Mouse (Mus musculus) intestine, postnatal 0 days (tissue): Measurements from ENCODE around the gene Olfr503. TPM values are rescaled to one million over a fixed set of nuclear protein-coding genes. Genes with fewer than 3 reads are reported as not detected.
"Not testable (repeated sequence)": the region's sequence is repeated elsewhere in the genome, so short reads cannot be mapped to it uniquely, and the experiment has no call there.

Experiments
- ATAC-seq: fragments of 200-750 bp; cut with Nextera tagmentation; 2 replicates; pipeline ENCODE4 v1.8.0; 2017; ENCODE audit warnings: mild to moderate bottlenecking, moderate TSS enrichment, moderate library complexity
- H3K27ac ChIP-seq: fragments of 300-500 bp; sonication (generic); 2 replicates; pipeline ENCODE4 v1.5.1; 2014; ENCODE audit warnings: mild to moderate bottlenecking, low read depth, low read length, moderate library complexity
- H3K27me3 ChIP-seq: fragments of 300-500 bp; sonication (generic); replicated peaks from 2 replicates; pipeline ENCODE4 v1.6.1; 2014; ENCODE audit warnings: low read length, mixed read lengths; ENCODE audit not compliant: control insufficient read depth, insufficient read depth
- H3K36me3 ChIP-seq: fragments of 300-500 bp; sonication (generic); 2 replicates; pipeline ENCODE4 v1.6.1; 2014; ENCODE audit warnings: mild to moderate bottlenecking, moderate library complexity; ENCODE audit not compliant: control insufficient read depth, insufficient read depth
- H3K4me1 ChIP-seq: fragments of 300-500 bp; sonication (generic); replicated peaks from 2 replicates; pipeline ENCODE4 v1.6.1; 2014; ENCODE audit warnings: antibody characterized with exemption, low read length, mixed read lengths; ENCODE audit not compliant: control insufficient read depth, insufficient read depth
- H3K4me2 ChIP-seq: fragments of 300-500 bp; sonication (generic); replicated peaks from 2 replicates; pipeline ENCODE4 v1.6.1; 2014; ENCODE audit warnings: low read depth, mild to moderate bottlenecking, moderate library complexity
- H3K4me3 ChIP-seq: fragments of 300-500 bp; sonication (generic); 2 replicates; pipeline ENCODE4 v1.5.1; 2014; ENCODE audit warnings: low read depth, low read length
- H3K9ac ChIP-seq: fragments of 300-500 bp; sonication (generic); 2 replicates; pipeline ENCODE4 v1.6.1; 2014; ENCODE audit warnings: mild to moderate bottlenecking, low read depth, low read length
- H3K9me3 ChIP-seq: fragments of 300-500 bp; sonication (generic); 2 replicates; pipeline ENCODE4 v1.6.1; 2016; ENCODE audit warnings: mixed run types; ENCODE audit not compliant: control insufficient read depth
- CTCF ChIP-seq: sonication (generic); IDR thresholded peaks from 2 replicates; pipeline ENCODE4 v1.5.1; 2016; ENCODE audit warnings: low read depth, mild to moderate bottlenecking, control low read depth, antibody characterized with exemption, moderate library complexity
- WGBS: fragments of 180-500 bp; shearing (Covaris S2); extraction: QIAGEN DNeasy Blood & Tissue Kit; methylation state at CpG from one replicate; pipeline ENCODE4 v1.1.7; 2014; 5-methylcytosine and 5-hydroxymethylcytosine counted together
- polyA plus RNA-seq: library from polyadenylated mRNA; unstranded; fragments of >200 nt; fragmentation: Nextera tagmentation; extraction: Ambion mirVana; gene quantifications from 2 replicates; pipeline ENCODE4 v1.2.1, GENCODE M21; 2015

The Olfr503 gene
- not detected in 2 replicates for polyA plus RNA-seq

GRCm38 (mm10) chr7:108544227-108544626 is at the start of gene Olfr503:
Gene Olfr503 (plus strand): TSS chr7:108544527.
- H3K9me3 ChIP-seq, H3K4me3 ChIP-seq, ATAC-seq, H3K27ac ChIP-seq, H3K4me2 ChIP-seq, H3K27me3 ChIP-seq, H3K4me1 ChIP-seq, H3K9ac ChIP-seq, H3K36me3 ChIP-seq: not testable (repeated sequence)
- 45% methylated on average over 1 of the region's 1 CpGs for WGBS

- no peak for TF ChIP-seq CTCF
- Histone ChIP-seq H3K27ac (no peak within 1 kb of the TSS), H3K4me1 (no peaks in the 10 kb centered on the region), H3K36me3 (no peaks in the 10 kb centered on the region), H3K9ac (no peak within 1 kb of the TSS), H3K4me3 (no peak within 1 kb of the TSS), H3K27me3 (no peaks in the 10 kb centered on the region), H3K9me3 (no peaks in the 10 kb centered on the region), H3K4me2 (no peak within 1 kb of the TSS)
- 79% methylated on average over 1 of the region's 1 CpGs for WGBS
- no peak for ATAC-seq
Observed at GRCm38 (mm10) chr7:108524965-108525364, 19.4 kb upstream of the Olfr503 start, which contains the start of gene Olfr502. Gene Olfr502 (minus strand): TSS chr7:108525065.

GRCm38 (mm10) chr7:108542416-108542815 is 1.9 kb upstream of the Olfr503 start:
- Histone ChIP-seq H3K9me3 (no peaks in the 10 kb centered on the region), H3K4me3 (no peak overlapping the region), H3K9ac (no peak overlapping the region), H3K4me1 (no peaks in the 10 kb centered on the region), H3K4me2 (no peak overlapping the region), H3K27me3 (no peaks in the 10 kb centered on the region), H3K27ac (no peak overlapping the region), H3K36me3 (no peaks in the 10 kb centered on the region)
- TF ChIP-seq CTCF = no peak
- WGBS = 84% methylated on average over 13 of the region's 13 CpGs
- ATAC-seq = no peak

GRCm38 (mm10) chr7:108565693-108566092 is 21.4 kb downstream of the Olfr503 start, which contains the start of gene Olfr504:
Gene Olfr504 (minus strand): TSS chr7:108565793.
- Histone ChIP-seq H3K4me3 (no peak within 1 kb of the TSS), H3K4me1 (no peaks in the 10 kb centered on the region), H3K4me2 (no peak within 1 kb of the TSS), H3K9me3 (no peaks in the 10 kb centered on the region), H3K36me3 (no peaks in the 10 kb centered on the region), H3K9ac (no peak within 1 kb of the TSS), H3K27ac (no peak within 1 kb of the TSS), H3K27me3 (no peaks in the 10 kb centered on the region)
- no peak for TF ChIP-seq CTCF
- ATAC-seq = no peak
- 89% methylated on average over 1 of the region's 1 CpGs for WGBS

GRCm38 (mm10) chr7:108589797-108590196 is 45.5 kb downstream of the Olfr503 start:
- Histone ChIP-seq H3K9ac (no peak overlapping the region), H3K27me3 (no peaks in the 10 kb centered on the region), H3K4me1 (no peaks in the 10 kb centered on the region), H3K4me3 (no peak overlapping the region), H3K36me3 (no peaks in the 10 kb centered on the region), H3K4me2 (no peak overlapping the region), H3K27ac (no peak overlapping the region), H3K9me3 (no peaks in the 10 kb centered on the region)
- 91% methylated on average over 1 of the region's 1 CpGs for WGBS
- TF ChIP-seq CTCF = no peak
- ATAC-seq = no peak

Other genes with a start within 250 kb of the Olfr503 start
- gene Olfr491, start 231.1 kb upstream of the Olfr503 start, polyA plus RNA-seq = not detected in 2 replicates
- not detected in 2 replicates for gene Olfr492, start 220.9 kb upstream of the Olfr503 start, polyA plus RNA-seq
- not detected in 2 replicates for gene Olfr493, start 197.5 kb upstream of the Olfr503 start, polyA plus RNA-seq
- not detected in 2 replicates for gene Olfr494, start 179.2 kb upstream of the Olfr503 start, polyA plus RNA-seq
- not detected in 2 replicates for gene Olfr495, start 151.4 kb upstream of the Olfr503 start, polyA plus RNA-seq
- not detected in 2 replicates for gene Olfr497, start 124.1 kb upstream of the Olfr503 start, polyA plus RNA-seq
- gene Olfr498, start 79.2 kb upstream of the Olfr503 start, polyA plus RNA-seq = not detected in 2 replicates
- gene Olfr502, start 19.5 kb upstream of the Olfr503 start, polyA plus RNA-seq = not detected in 2 replicates
- gene Olfr504, start 21.3 kb downstream of the Olfr503 start, polyA plus RNA-seq = not detected in 2 replicates
- not detected in 2 replicates for gene Olfr506, start 66.3 kb downstream of the Olfr503 start, polyA plus RNA-seq
- gene Olfr507, start 77.3 kb downstream of the Olfr503 start, polyA plus RNA-seq = not detected in 2 replicates
- not detected in 2 replicates for gene Olfr508, start 85.5 kb downstream of the Olfr503 start, polyA plus RNA-seq
- gene Olfr509, start 107.4 kb downstream of the Olfr503 start, polyA plus RNA-seq = not detected in 2 replicates
- not detected in 2 replicates for gene Olfr510, start 121.9 kb downstream of the Olfr503 start, polyA plus RNA-seq
- not detected in 2 replicates for gene Olfr512, start 168.8 kb downstream of the Olfr503 start, polyA plus RNA-seq
- not detected in 2 replicates for gene Olfr513, start 206.4 kb downstream of the Olfr503 start, polyA plus RNA-seq